Mouse (Mus musculus): ENCODE data around the gene Chd2.
"Not testable (repeated sequence)": the region's sequence is repeated elsewhere in the genome, so short reads cannot be mapped to it uniquely, and the experiment has no call there.

Chd2 gene

DNA sequence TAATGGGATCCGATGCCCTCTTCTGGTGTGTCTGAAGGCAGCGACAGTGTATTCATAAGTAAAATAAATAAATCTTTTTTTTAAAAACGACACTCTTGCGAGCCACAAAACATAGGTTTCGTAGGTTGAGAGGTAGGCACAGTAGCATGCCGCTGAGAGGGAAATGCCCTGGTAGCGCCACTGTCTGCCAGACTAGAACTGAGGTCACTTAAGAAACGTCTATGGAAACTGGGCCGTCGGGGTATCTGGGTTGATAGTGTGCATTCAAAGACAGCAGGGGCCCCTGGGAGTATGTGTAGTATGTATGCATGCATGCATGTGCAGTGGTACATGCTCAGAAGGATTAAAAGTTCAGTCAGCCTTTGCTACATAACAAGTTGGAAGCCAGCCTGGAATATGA is 21.4 kb downstream of the Chd2 start:
- DNase-seq (ENCODE audit: low spot score): no peak

GRCm38 (mm10) chr7:73519060-73519796 is 22.4 kb downstream of the Chd2 start:
- DNase-seq (ENCODE audit: low spot score): no peak

DNA sequence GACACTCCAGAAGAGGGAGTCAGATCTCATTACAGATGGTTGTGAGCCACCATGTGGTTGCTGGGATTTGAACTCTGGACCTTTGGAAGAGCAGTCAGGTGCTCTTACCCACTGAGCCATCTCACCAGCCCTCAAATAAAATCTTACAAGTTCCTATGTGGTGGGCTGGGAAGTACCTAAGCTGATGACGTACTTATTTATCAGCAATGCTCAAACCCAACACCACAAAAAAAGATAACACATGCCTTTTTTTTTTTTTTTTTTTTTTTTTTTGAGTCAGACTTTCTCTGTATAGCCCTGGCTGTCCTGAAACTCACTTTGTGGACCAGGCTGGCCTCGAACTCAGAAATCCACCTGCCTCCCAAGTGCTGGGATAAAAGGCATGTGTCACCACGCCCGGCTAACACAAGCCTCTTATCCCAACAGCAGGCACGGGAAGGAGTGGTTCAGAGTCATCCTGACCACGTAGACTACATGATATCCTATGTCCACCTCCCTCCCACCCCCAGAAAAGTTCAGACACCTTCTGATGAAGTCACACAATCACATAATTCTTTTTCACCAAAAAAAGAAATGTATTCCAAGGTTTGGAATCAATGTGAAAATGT is 23.2 kb downstream of the Chd2 start:
- not testable (repeated sequence) for DNase-seq (ENCODE audit: low spot score)

GRCm38 (mm10) chr7:73517432-73518054 is 24.1 kb downstream of the Chd2 start:
- no peak for DNase-seq (ENCODE audit: low spot score)

GRCm38 (mm10) chr7:73516820-73517219 is 24.8 kb downstream of the Chd2 start:
- DNase-seq (ENCODE audit: low spot score): no peak

GRCm38 (mm10) chr7:73514560-73514959 is 27.1 kb downstream of the Chd2 start:
- no peak for DNase-seq (ENCODE audit: low spot score)

DNA sequence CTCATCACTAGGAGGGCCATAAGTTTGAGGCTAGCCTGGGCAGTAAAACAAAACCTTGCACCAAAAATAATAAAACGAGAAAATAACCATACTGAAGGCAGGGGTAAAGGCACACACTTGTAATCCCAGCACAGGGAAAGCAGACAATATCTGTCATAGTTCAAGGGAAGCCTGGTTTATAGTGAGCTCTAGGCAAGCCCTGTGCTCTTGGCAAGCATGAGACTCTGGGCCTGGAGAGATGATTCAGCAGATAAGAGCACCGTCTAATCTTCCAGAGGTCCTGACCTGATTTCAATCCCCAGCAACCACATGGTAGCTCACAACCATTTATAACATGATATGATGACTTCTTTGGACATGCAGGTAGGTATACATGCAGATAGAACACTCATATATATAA is 29.2 kb downstream of the Chd2 start:
- DNase-seq (ENCODE audit: low spot score): no peak

DNA sequence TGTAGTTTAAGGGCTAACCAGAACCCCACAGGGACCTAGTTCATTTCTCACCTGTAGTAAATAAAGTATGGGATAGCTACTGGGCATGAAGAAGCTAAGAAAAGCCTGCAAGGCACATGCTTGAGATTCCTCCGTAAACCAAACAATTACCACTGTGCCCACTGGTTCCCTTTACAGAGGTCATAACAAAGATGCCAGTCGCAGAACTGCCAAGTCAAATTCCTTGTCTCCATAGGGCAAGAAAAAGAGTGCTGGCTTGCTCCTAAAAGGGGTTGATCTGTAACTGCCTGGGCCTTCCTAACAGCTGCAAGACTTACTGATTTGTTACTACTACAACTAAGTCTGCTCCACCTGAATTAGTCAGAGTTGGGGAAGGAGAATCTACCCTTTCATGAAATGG is 32.9 kb downstream of the Chd2 start:
- no peak for DNase-seq (ENCODE audit: low spot score)

- no peak for DNase-seq (ENCODE audit: low spot score)
Observed at GRCm38 (mm10) chr7:73507491-73507890, 34.1 kb downstream of the Chd2 start.

GRCm38 (mm10) chr7:73506852-73507251 is 34.8 kb downstream of the Chd2 start:
- DNase-seq (ENCODE audit: low spot score): no peak

DNA sequence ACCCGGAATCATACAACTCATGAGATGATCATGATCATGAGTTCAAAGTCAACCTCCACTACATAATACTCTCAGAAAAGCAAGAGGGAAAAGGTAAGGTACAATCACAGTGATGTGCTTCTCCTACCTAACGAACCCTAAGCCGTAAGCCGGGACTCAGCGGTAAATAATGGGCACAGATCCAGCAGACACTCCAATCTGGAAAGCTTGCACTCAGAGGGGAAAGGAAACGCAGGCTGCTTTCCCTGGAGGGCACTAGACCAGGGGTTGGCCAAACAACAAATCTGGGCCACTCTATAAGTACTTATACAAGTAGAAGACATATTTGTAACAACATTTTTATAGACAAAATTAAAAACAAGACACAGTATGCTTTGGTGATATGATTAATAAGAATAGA is 36.4 kb downstream of the Chd2 start:
- DNase-seq (ENCODE audit: low spot score): no peak

- no peak for DNase-seq (ENCODE audit: low spot score)
Observed at GRCm38 (mm10) chr7:73498200-73498599, 43.4 kb downstream of the Chd2 start.

DNA sequence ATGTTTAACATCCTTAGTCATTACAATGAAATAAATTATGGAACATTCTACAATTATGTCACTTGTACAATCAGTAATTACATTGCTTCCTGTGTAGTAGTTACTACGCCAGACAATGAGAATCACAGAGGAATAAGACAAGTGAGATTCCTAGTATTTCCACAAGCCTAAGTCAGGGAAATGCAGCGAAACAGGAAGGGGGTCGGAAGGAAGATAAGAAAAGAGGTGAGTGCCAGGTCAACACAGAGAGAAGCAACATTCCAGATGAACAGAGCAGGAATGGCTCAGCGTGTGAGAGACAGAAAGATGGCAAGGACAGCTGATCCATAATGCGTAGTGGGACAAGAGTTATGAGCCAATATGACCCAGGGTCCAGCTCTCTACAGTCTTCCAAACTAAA is 52.4 kb downstream of the Chd2 start:
- no peak for DNase-seq (ENCODE audit: low spot score)

GRCm38 (mm10) chr7:73481094-73481493 is 60.5 kb downstream of the Chd2 start:
- DNase-seq (ENCODE audit: low spot score): no peak

DNA sequence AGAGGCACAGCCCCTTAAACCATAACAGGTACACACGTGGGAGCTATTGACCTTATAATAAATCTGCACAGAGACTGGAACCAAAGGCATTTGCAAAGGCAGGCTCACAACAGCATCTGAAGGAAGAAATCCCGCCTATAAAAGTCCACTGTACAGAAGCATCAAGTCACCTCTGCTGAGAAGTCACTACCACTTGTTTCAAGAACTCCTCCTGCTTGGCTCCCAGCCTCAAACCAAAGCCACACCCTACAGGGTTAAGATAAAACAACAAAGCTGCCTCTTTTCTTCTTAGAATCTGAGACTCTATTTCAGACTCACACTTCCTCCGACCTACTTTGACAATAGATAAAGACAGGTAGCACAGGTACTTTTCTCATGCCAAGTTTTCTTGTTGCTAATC is 62.1 kb downstream of the Chd2 start:
- no peak for DNase-seq (ENCODE audit: low spot score)

DNA sequence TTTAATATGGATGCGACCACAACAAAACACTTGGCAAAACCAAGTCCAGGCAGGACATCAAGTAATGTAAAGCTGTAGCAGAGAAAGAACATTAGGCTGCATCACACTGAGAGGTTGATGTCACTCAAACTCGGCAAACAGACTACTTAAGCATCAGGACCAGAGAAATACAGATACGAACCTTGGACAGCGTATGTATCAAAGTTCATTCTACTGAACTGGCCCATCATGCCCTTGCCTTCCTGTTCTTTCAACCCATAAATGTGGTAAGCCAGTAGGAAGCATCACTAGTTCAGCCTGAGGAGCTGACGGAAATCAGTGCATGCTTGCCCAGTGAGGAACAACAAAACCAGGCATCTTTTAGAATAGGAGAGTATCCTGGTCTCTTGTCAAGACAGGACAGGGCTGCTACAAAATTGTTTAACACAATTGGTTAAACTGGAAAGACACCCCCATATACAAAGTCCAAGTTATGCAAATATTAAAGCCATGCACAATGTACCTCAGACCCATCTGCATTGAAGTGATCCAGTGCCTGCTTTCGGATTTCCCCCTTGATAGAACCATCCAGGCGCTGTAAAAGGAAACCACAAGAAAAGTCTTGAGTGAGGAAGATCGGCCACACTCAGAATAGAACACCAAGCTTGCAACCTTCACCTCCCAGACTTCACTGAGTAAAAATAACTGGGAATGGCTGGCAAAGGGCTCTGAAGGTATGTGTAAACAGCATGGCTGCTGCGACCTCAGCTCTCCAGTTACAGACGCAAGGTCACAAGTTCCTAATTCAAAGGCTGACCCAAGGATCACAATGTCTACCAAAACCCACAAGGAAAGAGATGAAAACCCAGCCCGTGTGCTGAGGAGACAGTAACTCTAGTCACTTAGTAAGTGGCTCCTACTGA is 63.2 kb downstream of the Chd2 start:
- no peak for DNase-seq (ENCODE audit: low spot score)

DNA sequence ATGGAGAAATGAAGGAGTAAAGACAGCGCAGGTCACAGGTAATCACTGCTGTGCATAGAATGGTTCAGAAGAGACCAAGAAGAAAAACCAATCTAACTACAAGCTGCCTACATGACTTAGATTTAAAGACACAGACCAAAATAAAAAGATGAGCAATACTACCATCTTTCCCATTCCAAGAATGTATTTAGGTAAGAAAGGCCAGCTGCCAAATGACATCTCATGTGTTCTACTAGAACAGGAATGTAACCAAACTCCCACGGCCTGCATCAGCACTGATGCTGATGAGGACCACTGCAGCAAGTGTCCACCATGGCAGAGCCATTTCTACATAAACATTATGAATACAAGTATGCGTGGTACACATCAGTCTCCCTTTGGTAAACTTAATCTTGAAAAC is 73.9 kb downstream of the Chd2 start:
- DNase-seq (ENCODE audit: low spot score): no peak

GRCm38 (mm10) chr7:73463546-73463945 is 78.1 kb downstream of the Chd2 start:
- DNase-seq (ENCODE audit: low spot score): no peak

GRCm38 (mm10) chr7:73454113-73454512 is 87.5 kb downstream of the Chd2 start:
- DNase-seq (ENCODE audit: low spot score): no peak

- DNase-seq (ENCODE audit: low spot score): no peak
Observed at GRCm38 (mm10) chr7:73452187-73452808, 89.3 kb downstream of the Chd2 start.

- no peak for DNase-seq (ENCODE audit: low spot score)
Observed at GRCm38 (mm10) chr7:73451594-73451993, 90.0 kb downstream of the Chd2 start.

DNA sequence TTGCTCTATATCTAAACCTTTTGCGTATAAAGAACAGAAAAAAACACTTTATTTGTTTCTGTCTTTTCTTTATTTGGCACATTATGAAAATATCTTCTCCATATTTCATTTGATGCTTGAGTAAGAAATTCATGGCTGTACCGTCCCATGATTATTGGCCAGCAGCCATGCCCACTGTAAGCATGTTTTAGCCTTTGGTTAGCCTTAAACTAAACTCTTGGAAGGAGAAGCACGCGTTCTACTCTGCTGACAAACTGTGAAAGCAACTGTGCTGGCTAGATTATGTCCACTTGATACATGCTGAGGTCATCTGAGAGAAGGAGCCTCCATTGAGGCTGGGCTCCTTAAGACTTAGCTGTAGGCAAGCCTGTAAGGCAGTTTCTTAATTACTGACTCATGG is 99.4 kb downstream of the Chd2 start:
- no peak for DNase-seq (ENCODE audit: low spot score)

Measured in layer of hippocampus, adult 9-10 months (tissue).